Mouse (Mus musculus): ENCODE data around the gene Tyrobp. TPM values are rescaled to one million over a fixed set of nuclear protein-coding genes. Genes with fewer than 3 reads are reported as not detected.

The Tyrobp gene
- total and polyA plus RNA-seq, 2 experiments from 2014 or later = 15.2 to 30.4 TPM

DNA sequence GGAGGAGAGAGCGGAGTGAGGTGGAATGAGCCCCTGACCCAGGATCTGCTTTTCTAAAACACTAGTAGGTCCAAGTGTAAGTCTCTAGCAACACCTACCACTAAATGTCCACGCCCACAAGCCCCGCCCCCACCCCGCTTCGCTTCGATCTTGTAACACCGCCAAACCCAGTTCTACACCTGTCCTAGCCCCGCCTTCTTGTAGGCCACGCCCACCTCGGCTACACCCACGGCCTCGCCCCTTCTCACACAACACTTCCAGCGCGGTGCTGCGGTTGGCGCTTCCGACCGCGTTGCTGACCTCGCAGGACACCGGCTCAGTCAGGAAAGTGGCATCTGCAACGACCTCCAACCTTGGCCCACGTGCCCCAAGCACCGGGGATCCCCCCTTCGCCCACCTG is 40.2 kb downstream of the Tyrobp start:
- Histone ChIP-seq H3K4me3 (ENCODE audit: low read depth, low read length) (no peak overlapping the region), H3K4me1 (ENCODE audit: control insufficient read depth, insufficient read depth) (no peaks in the 10 kb centered on the region), H3K27me3 (ENCODE audit: control insufficient read depth, insufficient read depth, low read length) (peaks cover 65% of the 10 kb centered on the region), H3K9ac (replicated peaks; ENCODE audit: low read depth, low read length) (no peak overlapping the region), H3K4me2 (ENCODE audit: low read depth, low read length) (no peak overlapping the region), H3K27ac (ENCODE audit: low read depth) (no peak overlapping the region), H3K36me3 (replicated peaks; ENCODE audit: control insufficient read depth, insufficient read depth, low read length) (no peaks in the 10 kb centered on the region), H3K9me3 (replicated peaks; ENCODE audit: control insufficient read depth, low read length) (no peaks in the 10 kb centered on the region)
- ATAC-seq (ENCODE audit: insufficient read depth, low read depth) = no peak
- WGBS = 4% methylated on average over 25 of the region's 25 CpGs
- no peak for DNase-seq (ENCODE audit: low spot score)
- no peak for TF ChIP-seq EP300 (IDR thresholded peaks at IDR 0.05; ENCODE audit: low read depth)
- TF ChIP-seq CTCF (IDR thresholded peaks at IDR 0.05; ENCODE audit: low read depth) = no peak

DNA sequence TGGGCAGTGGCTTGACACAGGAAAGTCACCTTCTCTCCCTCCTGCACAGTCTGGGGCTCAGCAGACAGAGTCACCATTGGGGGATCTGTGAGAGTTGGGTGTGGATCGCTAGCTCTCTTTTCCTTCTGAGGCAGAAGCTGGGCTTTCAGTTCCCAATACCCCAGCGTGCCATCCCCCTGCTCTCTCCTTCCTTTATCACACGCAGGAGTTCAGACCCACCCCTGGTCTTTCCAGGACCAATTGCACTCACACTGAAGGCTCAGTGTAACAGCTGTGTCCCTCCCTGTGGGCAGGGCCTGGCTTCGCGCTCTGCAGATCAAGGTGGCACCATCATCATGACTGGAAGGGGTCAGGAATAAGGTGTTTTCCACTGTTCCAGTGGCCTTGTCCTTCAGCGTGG is 40.7 kb downstream of the Tyrobp start:
- Histone ChIP-seq H3K9me3 (replicated peaks; ENCODE audit: control insufficient read depth, low read length) (no peaks in the 10 kb centered on the region), H3K36me3 (replicated peaks; ENCODE audit: control insufficient read depth, insufficient read depth, low read length) (no peaks in the 10 kb centered on the region), H3K4me2 (ENCODE audit: low read depth, low read length) (no peak overlapping the region), H3K4me3 (ENCODE audit: low read depth, low read length) (no peak overlapping the region), H3K27ac (ENCODE audit: low read depth) (no peak overlapping the region), H3K9ac (replicated peaks; ENCODE audit: low read depth, low read length) (no peak overlapping the region), H3K4me1 (ENCODE audit: control insufficient read depth, insufficient read depth) (no peaks in the 10 kb centered on the region), H3K27me3 (ENCODE audit: control insufficient read depth, insufficient read depth, low read length) (peaks cover 70% of the 10 kb centered on the region)
- TF ChIP-seq CTCF (IDR thresholded peaks at IDR 0.05; ENCODE audit: low read depth) (no peak), EP300 (IDR thresholded peaks at IDR 0.05; ENCODE audit: low read depth) (no peak)
- no peak for ATAC-seq (ENCODE audit: insufficient read depth, low read depth)
- 14% methylated on average over 6 of the region's 6 CpGs for WGBS
- no peak for DNase-seq (ENCODE audit: low spot score)

DNA sequence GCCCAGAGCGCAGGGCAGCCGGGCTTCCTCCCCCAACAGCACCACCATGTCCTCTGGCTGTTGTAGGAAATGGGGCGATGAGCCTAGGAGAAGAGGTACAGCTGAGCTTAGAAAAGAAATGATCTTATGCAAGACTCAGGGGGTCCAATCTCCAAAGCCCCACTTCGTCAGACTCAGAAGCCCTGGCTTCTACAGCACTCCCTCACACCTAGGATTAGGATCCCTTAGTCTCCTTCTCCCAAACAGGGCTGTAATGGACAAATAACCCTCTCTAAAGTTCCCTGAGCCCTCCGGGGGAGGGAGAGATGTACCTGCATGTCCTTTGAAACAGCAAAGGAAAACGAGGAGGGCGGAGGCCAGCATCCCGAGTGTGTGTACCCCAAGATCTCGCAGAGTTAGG is 42.9 kb downstream of the Tyrobp start:
- H3K27me3 ChIP-seq (ENCODE audit: control insufficient read depth, insufficient read depth, low read length) = peaks cover 90% of the 10 kb centered on the region
- H3K4me2 ChIP-seq (ENCODE audit: low read depth, low read length) = no peak overlapping the region
- TF ChIP-seq EP300 (IDR thresholded peaks at IDR 0.05; ENCODE audit: low read depth) (no peak), CTCF (IDR thresholded peaks at IDR 0.05; ENCODE audit: low read depth) (no peak)
- H3K9ac ChIP-seq (replicated peaks; ENCODE audit: low read depth, low read length) = no peak overlapping the region
- DNase-seq (ENCODE audit: low spot score) (no peak), ATAC-seq (ENCODE audit: insufficient read depth, low read depth) (no peak)
- 3% methylated on average over 9 of the region's 9 CpGs for WGBS
- H3K9me3 ChIP-seq (replicated peaks; ENCODE audit: control insufficient read depth, low read length) = no peaks in the 10 kb centered on the region
- H3K4me1 ChIP-seq (ENCODE audit: control insufficient read depth, insufficient read depth) = no peaks in the 10 kb centered on the region
- H3K27ac ChIP-seq (ENCODE audit: low read depth) = no peak overlapping the region
- no peak overlapping the region for H3K4me3 ChIP-seq (ENCODE audit: low read depth, low read length)
- H3K36me3 ChIP-seq (replicated peaks; ENCODE audit: control insufficient read depth, insufficient read depth, low read length) = no peaks in the 10 kb centered on the region

- Histone ChIP-seq H3K27me3 (ENCODE audit: control insufficient read depth, insufficient read depth, low read length) (peaks cover 91% of the 10 kb centered on the region), H3K4me2 (ENCODE audit: low read depth, low read length) (0 out of 2 replicates have a peak overlapping the region, but pooled peaks have one; percentile 5), H3K9me3 (replicated peaks; ENCODE audit: control insufficient read depth, low read length) (no peaks in the 10 kb centered on the region), H3K4me3 (ENCODE audit: low read depth, low read length) (no peak overlapping the region), H3K27ac (ENCODE audit: low read depth) (no peak overlapping the region), H3K4me1 (ENCODE audit: control insufficient read depth, insufficient read depth) (no peaks in the 10 kb centered on the region), H3K9ac (replicated peaks; ENCODE audit: low read depth, low read length) (no peak overlapping the region), H3K36me3 (replicated peaks; ENCODE audit: control insufficient read depth, insufficient read depth, low read length) (no peaks in the 10 kb centered on the region)
- ATAC-seq (ENCODE audit: insufficient read depth, low read depth) (no peak), DNase-seq (ENCODE audit: low spot score) (no peak)
- WGBS = 2% methylated on average over 31 of the region's 31 CpGs
- TF ChIP-seq CTCF (IDR thresholded peaks at IDR 0.05; ENCODE audit: low read depth) (no peak), EP300 (IDR thresholded peaks at IDR 0.05; ENCODE audit: low read depth) (no peak)
Measured at GRCm38 (mm10) chr7:30456911-30457628, 43.5 kb downstream of the Tyrobp start.

DNA sequence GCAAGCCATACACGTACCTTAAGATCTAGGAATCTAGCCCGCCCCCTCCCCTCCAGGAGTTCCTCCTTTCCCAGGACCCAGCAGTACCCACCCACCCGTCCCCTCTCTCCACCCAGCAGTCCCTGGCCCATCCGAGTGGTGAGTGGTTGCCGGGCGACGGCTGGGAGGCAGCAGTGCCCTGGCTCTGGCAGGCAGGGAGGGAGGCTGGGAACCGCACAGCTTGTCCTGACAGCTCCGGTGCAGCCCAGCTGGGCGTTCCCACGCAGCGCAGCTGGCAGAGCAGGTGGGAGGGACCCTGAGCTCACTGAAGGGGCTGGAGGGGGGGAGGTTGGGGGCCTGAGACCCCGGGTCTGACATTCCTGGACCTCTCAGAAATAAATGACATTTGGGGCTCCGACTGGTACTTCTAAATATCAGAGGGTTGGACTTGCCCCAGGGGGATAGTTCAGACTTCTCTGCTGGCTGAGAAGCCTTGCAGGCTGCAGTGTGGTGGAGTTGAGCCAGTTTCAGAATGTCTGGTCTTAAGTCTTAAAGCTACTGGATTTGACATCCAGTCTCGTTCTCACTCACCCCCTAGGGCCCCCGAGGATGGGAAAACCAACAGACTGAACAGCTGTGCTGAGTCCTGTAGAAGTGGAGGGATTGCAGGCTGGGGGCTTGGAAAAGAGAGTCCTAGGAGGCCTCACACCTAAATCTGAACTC is 44.2 kb downstream of the Tyrobp start, which contains the start of the genes Kirrel2 and Nphs1:
Gene Kirrel2 (minus strand): TSS at position 62 of the 702 bp plus-strand sequence.
Gene Nphs1 (plus strand): TSS at position 687 of the 702 bp plus-strand sequence.
- Histone ChIP-seq H3K4me1 (ENCODE audit: control insufficient read depth, insufficient read depth) (no peaks in the 10 kb centered on the region), H3K9me3 (replicated peaks; ENCODE audit: control insufficient read depth, low read length) (no peaks in the 10 kb centered on the region), H3K27ac (ENCODE audit: low read depth) (no peak within 1 kb of the TSS), H3K27me3 (ENCODE audit: control insufficient read depth, insufficient read depth, low read length) (peaks cover 92% of the 10 kb centered on the region), H3K4me2 (ENCODE audit: low read depth, low read length) (0 out of 2 replicates have a peak within 1 kb of the TSS, but pooled peaks have one; percentile 5), H3K9ac (replicated peaks; ENCODE audit: low read depth, low read length) (no peak within 1 kb of the TSS), H3K36me3 (replicated peaks; ENCODE audit: control insufficient read depth, insufficient read depth, low read length) (no peaks in the 10 kb centered on the region), H3K4me3 (ENCODE audit: low read depth, low read length) (no peak within 1 kb of the TSS)
- no peak for DNase-seq (ENCODE audit: low spot score)
- TF ChIP-seq EP300 (IDR thresholded peaks at IDR 0.05; ENCODE audit: low read depth) = no peak
- TF ChIP-seq CTCF (IDR thresholded peaks at IDR 0.05; ENCODE audit: low read depth) = no peak
- ATAC-seq (ENCODE audit: insufficient read depth, low read depth) = no peak
- WGBS = 4% methylated on average over 16 of the region's 16 CpGs

Measured in heart, postnatal 0 days (tissue).